Mouse (Mus musculus): ENCODE results near the gene Akr1c13. TPM values are rescaled to one million over a fixed set of nuclear protein-coding genes. Genes with fewer than 3 reads are reported as not detected.
A peak's percentile ranks its signal among the peaks of the same experiment; 100 is the strongest.
"Not testable (repeated sequence)": the region's sequence is repeated elsewhere in the genome, so short reads cannot be mapped to it uniquely, and the experiment has no call there.

Gene Akr1c13
- 91.6 and 93.0 TPM in 2 replicates for polyA plus RNA-seq (2014; fragmentation: Nextera tagmentation; extraction: Ambion mirVana)

GRCm38 (mm10) chr13:4190904-4191303 lies at the start of gene Akr1c13:
Akr1c13 (plus strand) TSS chr13:4191150.
- no peak within 1 kb of the TSS for H3K9ac ChIP-seq (ENCODE audit: low read length)

GRCm38 (mm10) chr13:4144261-4144660 lies 46.7 kb upstream of the Akr1c13 start:
- Histone ChIP-seq H3K9me3 (ENCODE audit: control insufficient read depth, low read length) (no peaks in the 10 kb centered on the region), H3K4me2 (ENCODE audit: low read length) (no peak overlapping the region), H3K4me1 (replicated peaks; ENCODE audit: control insufficient read depth, insufficient read depth, low read length) (no peaks in the 10 kb centered on the region), H3K27ac (ENCODE audit: low read depth) (no peak overlapping the region), H3K36me3 (ENCODE audit: control insufficient read depth, insufficient read depth, low read length) (no peaks in the 10 kb centered on the region), H3K9ac (ENCODE audit: low read length) (no peak overlapping the region), H3K4me3 (ENCODE audit: low read depth, low read length) (no peak overlapping the region), H3K27me3 (replicated peaks; ENCODE audit: control insufficient read depth, insufficient read depth, low read length) (no peaks in the 10 kb centered on the region)
- DNase-seq (ENCODE audit: low spot score): no peak
- no peak for ATAC-seq (replicated peaks; ENCODE audit: low FRiP score, low TSS enrichment, low read depth)
- WGBS: 81% methylated on average over 1 of the region's 1 CpGs

More at GRCm38 (mm10) chr13:4190904-4191303, at the start of gene Akr1c13:
- H3K4me3 ChIP-seq (ENCODE audit: low read depth, low read length): peak within 1 kb of the TSS; percentile 10
- H3K36me3 ChIP-seq (ENCODE audit: control insufficient read depth, insufficient read depth, low read length): no peaks in the 10 kb centered on the region
- H3K4me1 ChIP-seq (replicated peaks; ENCODE audit: control insufficient read depth, insufficient read depth, low read length): no peaks in the 10 kb centered on the region
- H3K4me2 ChIP-seq (ENCODE audit: low read length): peak within 1 kb of the TSS; percentile 26
- 43% methylated on average over 3 of the region's 3 CpGs for WGBS
- H3K9me3 ChIP-seq (ENCODE audit: control insufficient read depth, low read length): no peaks in the 10 kb centered on the region
- no peaks in the 10 kb centered on the region for H3K27me3 ChIP-seq (replicated peaks; ENCODE audit: control insufficient read depth, insufficient read depth, low read length)
- no peak within 1 kb of the TSS for H3K27ac ChIP-seq (ENCODE audit: low read depth)
- DNase-seq (ENCODE audit: low spot score): peak; percentile 79
- peak; percentile 91 for ATAC-seq (replicated peaks; ENCODE audit: low FRiP score, low TSS enrichment, low read depth)

GRCm38 (mm10) chr13:4150518-4150917 lies 40.4 kb upstream of the Akr1c13 start, which contains the start of gene Akr1c18:
Akr1c18 (minus strand) TSS chr13:4150654.
- DNase-seq (ENCODE audit: low spot score) (no peak), ATAC-seq (replicated peaks; ENCODE audit: low FRiP score, low TSS enrichment, low read depth) (no peak)
- no peaks in the 10 kb centered on the region for H3K4me1 ChIP-seq (replicated peaks; ENCODE audit: control insufficient read depth, insufficient read depth, low read length)
- no peaks in the 10 kb centered on the region for H3K36me3 ChIP-seq (ENCODE audit: control insufficient read depth, insufficient read depth, low read length)
- WGBS: 66% methylated on average over 5 of the region's 5 CpGs
- H3K9ac ChIP-seq (ENCODE audit: low read length): no peak within 1 kb of the TSS
- no peak within 1 kb of the TSS for H3K4me3 ChIP-seq (ENCODE audit: low read depth, low read length)
- H3K27ac ChIP-seq (ENCODE audit: low read depth): no peak within 1 kb of the TSS
- no peaks in the 10 kb centered on the region for H3K9me3 ChIP-seq (ENCODE audit: control insufficient read depth, low read length)
- no peak within 1 kb of the TSS for H3K4me2 ChIP-seq (ENCODE audit: low read length)
- no peaks in the 10 kb centered on the region for H3K27me3 ChIP-seq (replicated peaks; ENCODE audit: control insufficient read depth, insufficient read depth, low read length)

- Histone ChIP-seq H3K27ac (ENCODE audit: low read depth) (no peak overlapping the region), H3K4me3 (ENCODE audit: low read depth, low read length) (no peak overlapping the region), H3K9ac (ENCODE audit: low read length) (no peak overlapping the region), H3K9me3 (ENCODE audit: control insufficient read depth, low read length) (no peaks in the 10 kb centered on the region), H3K27me3 (replicated peaks; ENCODE audit: control insufficient read depth, insufficient read depth, low read length) (no peaks in the 10 kb centered on the region), H3K4me1 (replicated peaks; ENCODE audit: control insufficient read depth, insufficient read depth, low read length) (no peaks in the 10 kb centered on the region), H3K4me2 (ENCODE audit: low read length) (no peak overlapping the region), H3K36me3 (ENCODE audit: control insufficient read depth, insufficient read depth, low read length) (no peaks in the 10 kb centered on the region)
- 76% methylated on average over 2 of the region's 2 CpGs for WGBS
- no peak for DNase-seq (ENCODE audit: low spot score)
- ATAC-seq (replicated peaks; ENCODE audit: low FRiP score, low TSS enrichment, low read depth): no peak
Measured at GRCm38 (mm10) chr13:4152908-4153307, 38.0 kb upstream of the Akr1c13 start.

GRCm38 (mm10) chr13:4153593-4153992 lies 37.4 kb upstream of the Akr1c13 start:
- Histone ChIP-seq H3K27me3 (replicated peaks; ENCODE audit: control insufficient read depth, insufficient read depth, low read length) (no peaks in the 10 kb centered on the region), H3K4me2 (ENCODE audit: low read length) (no peak overlapping the region), H3K27ac (ENCODE audit: low read depth) (no peak overlapping the region), H3K4me3 (ENCODE audit: low read depth, low read length) (no peak overlapping the region), H3K4me1 (replicated peaks; ENCODE audit: control insufficient read depth, insufficient read depth, low read length) (no peaks in the 10 kb centered on the region), H3K9ac (ENCODE audit: low read length) (no peak overlapping the region), H3K9me3 (ENCODE audit: control insufficient read depth, low read length) (no peaks in the 10 kb centered on the region), H3K36me3 (ENCODE audit: control insufficient read depth, insufficient read depth, low read length) (no peaks in the 10 kb centered on the region)
- ATAC-seq (replicated peaks; ENCODE audit: low FRiP score, low TSS enrichment, low read depth) (no peak), DNase-seq (ENCODE audit: low spot score) (no peak)
- 76% methylated on average over 3 of the region's 3 CpGs for WGBS

GRCm38 (mm10) chr13:4155286-4155685 lies 35.7 kb upstream of the Akr1c13 start:
- H3K4me2 ChIP-seq (ENCODE audit: low read length): no peak overlapping the region
- H3K4me1 ChIP-seq (replicated peaks; ENCODE audit: control insufficient read depth, insufficient read depth, low read length): no peaks in the 10 kb centered on the region
- ATAC-seq (replicated peaks; ENCODE audit: low FRiP score, low TSS enrichment, low read depth): no peak
- no peak overlapping the region for H3K27ac ChIP-seq (ENCODE audit: low read depth)
- no peak overlapping the region for H3K4me3 ChIP-seq (ENCODE audit: low read depth, low read length)
- no peaks in the 10 kb centered on the region for H3K36me3 ChIP-seq (ENCODE audit: control insufficient read depth, insufficient read depth, low read length)
- H3K27me3 ChIP-seq (replicated peaks; ENCODE audit: control insufficient read depth, insufficient read depth, low read length): no peaks in the 10 kb centered on the region
- DNase-seq (ENCODE audit: low spot score): no peak
- H3K9me3 ChIP-seq (ENCODE audit: control insufficient read depth, low read length): no peaks in the 10 kb centered on the region
- WGBS: 83% methylated on average over 2 of the region's 2 CpGs
- no peak overlapping the region for H3K9ac ChIP-seq (ENCODE audit: low read length)

GRCm38 (mm10) chr13:4168006-4168405 lies 22.9 kb upstream of the Akr1c13 start:
- Histone ChIP-seq H3K4me3 (ENCODE audit: low read depth, low read length) (no peak overlapping the region), H3K27me3 (replicated peaks; ENCODE audit: control insufficient read depth, insufficient read depth, low read length) (no peaks in the 10 kb centered on the region), H3K36me3 (ENCODE audit: control insufficient read depth, insufficient read depth, low read length) (no peaks in the 10 kb centered on the region), H3K4me2 (ENCODE audit: low read length) (no peak overlapping the region), H3K4me1 (replicated peaks; ENCODE audit: control insufficient read depth, insufficient read depth, low read length) (no peaks in the 10 kb centered on the region), H3K27ac (ENCODE audit: low read depth) (no peak overlapping the region), H3K9ac (ENCODE audit: low read length) (no peak overlapping the region), H3K9me3 (ENCODE audit: control insufficient read depth, low read length) (no peaks in the 10 kb centered on the region)
- ATAC-seq (replicated peaks; ENCODE audit: low FRiP score, low TSS enrichment, low read depth): no peak
- 25% methylated on average over 1 of the region's 1 CpGs for WGBS
- DNase-seq (ENCODE audit: low spot score): no peak

- H3K27me3 ChIP-seq (replicated peaks; ENCODE audit: control insufficient read depth, insufficient read depth, low read length): no peaks in the 10 kb centered on the region
- H3K4me3 ChIP-seq (ENCODE audit: low read depth, low read length): no peak overlapping the region
- ATAC-seq (replicated peaks; ENCODE audit: low FRiP score, low TSS enrichment, low read depth): peak; percentile 60; the same call in 1 of the 2 replicates
- no peaks in the 10 kb centered on the region for H3K9me3 ChIP-seq (ENCODE audit: control insufficient read depth, low read length)
- no peaks in the 10 kb centered on the region for H3K36me3 ChIP-seq (ENCODE audit: control insufficient read depth, insufficient read depth, low read length)
- no peak overlapping the region for H3K4me2 ChIP-seq (ENCODE audit: low read length)
- no peak overlapping the region for H3K9ac ChIP-seq (ENCODE audit: low read length)
- H3K27ac ChIP-seq (ENCODE audit: low read depth): no peak overlapping the region
- DNase-seq (ENCODE audit: low spot score): no peak
- no peaks in the 10 kb centered on the region for H3K4me1 ChIP-seq (replicated peaks; ENCODE audit: control insufficient read depth, insufficient read depth, low read length)
- 22% methylated on average over 2 of the region's 2 CpGs for WGBS
Measured at GRCm38 (mm10) chr13:4172978-4173377, 18.0 kb upstream of the Akr1c13 start.

GRCm38 (mm10) chr13:4181321-4181720 lies 9.6 kb upstream of the Akr1c13 start:
- ATAC-seq (replicated peaks; ENCODE audit: low FRiP score, low TSS enrichment, low read depth): not testable (repeated sequence)

More at GRCm38 (mm10) chr13:4181321-4181720, 9.6 kb upstream of the Akr1c13 start:
- DNase-seq (ENCODE audit: low spot score); H3K36me3 ChIP-seq (ENCODE audit: control insufficient read depth, insufficient read depth, low read length); H3K27ac ChIP-seq (ENCODE audit: low read depth); H3K4me3 ChIP-seq (ENCODE audit: low read depth, low read length); H3K4me2 ChIP-seq (ENCODE audit: low read length); H3K9ac ChIP-seq (ENCODE audit: low read length); H3K27me3 ChIP-seq (replicated peaks; ENCODE audit: control insufficient read depth, insufficient read depth, low read length); H3K4me1 ChIP-seq (replicated peaks; ENCODE audit: control insufficient read depth, insufficient read depth, low read length); H3K9me3 ChIP-seq (ENCODE audit: control insufficient read depth, low read length): not testable (repeated sequence)
- 93% methylated on average over 4 of the region's 4 CpGs for whole genome bisulfite sequencing
